Mouse (Mus musculus) forebrain, embryonic 15.5 days (tissue): ENCODE measurements around the gene Oas1h. TPM values are rescaled to one million over a fixed set of nuclear protein-coding genes. Genes with fewer than 3 reads are reported as not detected.
"Not testable (repeated sequence)": the region's sequence is repeated elsewhere in the genome, so short reads cannot be mapped to it uniquely, and the experiment has no call there.

ENCODE experiments used
- ATAC-seq: fragments of 200-750 bp; cut with Nextera tagmentation; replicated peaks from 2 replicates; pipeline ENCODE4 v1.8.0; 2017; ENCODE audit warnings: mild to moderate bottlenecking, moderate TSS enrichment, moderate library complexity
- H3K27ac ChIP-seq: fragments of 300-500 bp; sonication (generic); replicated peaks from 2 replicates; pipeline ENCODE4 v1.5.1; 2015; ENCODE audit warnings: mild to moderate bottlenecking, inconsistent platforms
- H3K27me3 ChIP-seq: fragments of 300-500 bp; sonication (generic); 2 replicates; pipeline ENCODE4 v1.6.1; 2015; ENCODE audit warnings: inconsistent platforms
- H3K36me3 ChIP-seq: fragments of 300-500 bp; sonication (generic); 2 replicates; pipeline ENCODE4 v1.6.1; 2015; ENCODE audit warnings: mild to moderate bottlenecking, inconsistent platforms
- H3K4me1 ChIP-seq: fragments of 300-500 bp; sonication (generic); 2 replicates; pipeline ENCODE4 v1.6.1; 2015; ENCODE audit warnings: inconsistent platforms
- H3K4me2 ChIP-seq: fragments of 300-500 bp; sonication (generic); replicated peaks from 2 replicates; pipeline ENCODE4 v1.6.1; 2015; ENCODE audit warnings: mild to moderate bottlenecking, inconsistent platforms
- H3K4me3 ChIP-seq: fragments of 300-500 bp; sonication (generic); 2 replicates; pipeline ENCODE4 v1.5.1; 2015; ENCODE audit warnings: mild to moderate bottlenecking, inconsistent platforms
- H3K9ac ChIP-seq: fragments of 300-500 bp; sonication (generic); replicated peaks from 2 replicates; pipeline ENCODE4 v1.6.1; 2015; ENCODE audit warnings: mild to moderate bottlenecking, inconsistent platforms
- H3K9me3 ChIP-seq: fragments of 300-500 bp; sonication (generic); 2 replicates; pipeline ENCODE4 v1.6.1; 2016; ENCODE audit warnings: inconsistent platforms
- WGBS: fragments of 180-500 bp; shearing (Covaris S2); methylation state at CpG from one replicate; pipeline ENCODE4 v1.1.7; 2015; ENCODE audit warnings: mixed read lengths; 5-methylcytosine and 5-hydroxymethylcytosine counted together
- polyA plus RNA-seq: library from polyadenylated mRNA; unstranded; fragments of >200 nt; fragmentation: Nextera tagmentation; extraction: Ambion mirVana; gene quantifications from 2 replicates; pipeline ENCODE4 v1.2.1, GENCODE M21; 2015

Oas1h gene
- polyA plus RNA-seq, 1 experiment from 2014 or later = not detected

DNA sequence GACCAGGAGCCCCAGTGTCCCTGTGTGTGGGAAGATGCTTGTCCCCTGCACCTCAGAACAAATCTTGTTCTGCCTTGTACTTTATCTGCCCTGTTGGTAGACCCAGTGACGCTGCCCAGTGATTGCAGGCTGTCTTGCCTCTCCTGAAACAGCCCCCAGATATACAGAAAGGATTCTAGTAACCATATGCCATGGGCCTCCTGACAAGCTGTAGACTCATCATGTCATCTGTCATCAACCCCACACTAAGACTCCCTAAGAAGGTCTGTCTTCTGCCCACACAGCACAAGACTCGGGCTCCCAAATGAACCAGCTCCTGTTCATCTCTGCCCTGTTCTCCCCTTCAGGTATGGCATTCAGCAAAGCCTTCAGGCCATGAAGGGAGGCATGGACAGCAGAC is 2.0 kb upstream of the Oas1h start:
- WGBS = 75% methylated on average over 2 of the region's 2 CpGs

DNA sequence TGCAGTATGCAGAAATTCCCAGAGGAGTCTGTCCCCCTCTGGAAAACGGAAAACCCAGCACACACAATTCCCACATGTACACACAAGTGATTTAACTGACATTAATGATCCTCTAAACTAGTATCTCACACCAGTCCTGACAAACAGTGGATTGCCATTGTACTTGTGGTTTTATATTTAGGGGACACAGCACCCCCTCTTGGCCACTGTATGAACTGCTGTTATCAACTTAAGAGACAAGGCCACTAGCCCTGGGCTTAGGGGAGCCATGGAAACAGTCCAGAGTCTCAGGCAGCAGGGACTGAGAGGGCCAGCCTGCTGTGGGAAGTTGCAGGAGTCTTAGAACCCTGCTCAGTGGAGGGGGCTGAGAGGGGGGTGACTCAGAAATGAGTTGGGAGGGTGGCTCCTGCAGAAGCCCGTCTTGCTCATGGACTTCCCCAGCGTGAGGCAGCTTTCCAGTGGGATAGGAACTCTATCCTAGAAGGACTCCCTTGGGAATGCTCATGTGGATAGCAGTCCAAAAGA is 4.2 kb downstream of the Oas1h start:
- 82% methylated on average over 3 of the region's 3 CpGs for WGBS
- no peak for ATAC-seq
- Histone ChIP-seq H3K9ac (no peak overlapping the region), H3K4me2 (no peak overlapping the region), H3K27me3 (no peaks in the 10 kb centered on the region), H3K4me1 (no peaks in the 10 kb centered on the region), H3K4me3 (no peak overlapping the region), H3K27ac (no peak overlapping the region), H3K36me3 (no peaks in the 10 kb centered on the region), H3K9me3 (no peaks in the 10 kb centered on the region)

More for the DNA sequence above, 2.0 kb upstream of the Oas1h start:
- no peak overlapping the region for H3K9ac ChIP-seq
- no peaks in the 10 kb centered on the region for H3K27me3 ChIP-seq
- H3K4me2 ChIP-seq = no peak overlapping the region
- no peak for ATAC-seq
- no peaks in the 10 kb centered on the region for H3K4me1 ChIP-seq
- H3K27ac ChIP-seq = no peak overlapping the region
- no peak overlapping the region for H3K4me3 ChIP-seq
- H3K9me3 ChIP-seq = peaks cover 2% of the 10 kb centered on the region; the same call in 1 of the 2 replicates
- H3K36me3 ChIP-seq = no peaks in the 10 kb centered on the region

DNA sequence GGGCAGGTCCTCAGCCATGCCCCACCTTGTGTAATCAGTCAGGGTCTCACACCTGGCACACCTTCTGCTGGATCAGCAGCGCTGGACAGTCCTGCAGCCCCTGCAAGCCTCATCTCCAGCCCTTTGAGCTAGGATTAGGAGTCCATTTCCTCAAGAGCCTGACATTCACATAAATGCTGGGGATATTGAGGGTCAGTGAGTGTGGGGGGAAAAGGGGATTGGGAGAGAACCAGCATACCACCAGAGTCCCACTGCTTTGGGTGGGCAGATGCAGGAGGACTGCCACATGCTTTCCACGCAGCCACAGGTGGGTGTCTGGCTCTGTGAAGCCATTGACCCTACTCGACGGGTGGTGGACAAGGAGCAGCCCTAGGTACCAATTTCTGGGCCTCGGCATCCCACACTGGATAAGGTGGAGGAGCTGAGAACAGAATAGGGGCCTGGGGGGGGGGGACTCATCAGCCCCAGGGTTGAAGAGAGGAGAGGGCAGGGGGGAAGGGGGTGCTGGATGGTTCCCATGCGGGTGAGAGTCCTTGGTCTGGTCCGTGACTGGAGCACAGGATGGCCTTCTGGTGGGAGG is 8.3 kb downstream of the Oas1h start:
- Histone ChIP-seq H3K4me2 (no peak overlapping the region), H3K4me3 (no peak overlapping the region), H3K9me3 (no peaks in the 10 kb centered on the region), H3K27ac (no peak overlapping the region), H3K9ac (no peak overlapping the region), H3K27me3 (no peaks in the 10 kb centered on the region), H3K4me1 (no peaks in the 10 kb centered on the region), H3K36me3 (no peaks in the 10 kb centered on the region)
- ATAC-seq = no peak
- WGBS = 76% methylated on average over 7 of the region's 7 CpGs

DNA sequence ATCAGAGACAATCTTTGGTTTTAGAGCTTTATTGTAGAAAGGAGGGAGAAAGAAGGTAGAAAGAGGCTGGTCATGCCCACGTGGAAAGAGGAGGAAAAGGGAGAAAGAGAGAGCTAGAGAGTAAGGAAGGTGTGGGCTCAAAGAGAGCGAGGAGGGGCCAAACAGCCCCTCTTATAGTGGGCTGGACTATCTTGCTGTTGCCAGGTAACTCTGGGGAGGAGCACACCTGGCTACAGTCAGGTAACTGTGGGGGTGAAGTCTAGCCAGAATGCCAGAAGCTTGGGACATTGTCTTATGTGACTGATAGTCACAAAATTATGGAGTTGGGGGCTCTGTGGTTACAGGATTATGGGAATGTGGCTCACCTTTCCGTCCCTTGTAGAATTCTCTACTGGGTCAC is 8.9 kb downstream of the Oas1h start:
- Histone ChIP-seq H3K4me1 (no peaks in the 10 kb centered on the region), H3K9me3 (no peaks in the 10 kb centered on the region), H3K27ac (no peak overlapping the region), H3K27me3 (no peaks in the 10 kb centered on the region), H3K4me3 (no peak overlapping the region), H3K9ac (no peak overlapping the region), H3K36me3 (no peaks in the 10 kb centered on the region), H3K4me2 (no peak overlapping the region)
- no peak for ATAC-seq
- WGBS = 68% methylated on average over 3 of the region's 3 CpGs

DNA sequence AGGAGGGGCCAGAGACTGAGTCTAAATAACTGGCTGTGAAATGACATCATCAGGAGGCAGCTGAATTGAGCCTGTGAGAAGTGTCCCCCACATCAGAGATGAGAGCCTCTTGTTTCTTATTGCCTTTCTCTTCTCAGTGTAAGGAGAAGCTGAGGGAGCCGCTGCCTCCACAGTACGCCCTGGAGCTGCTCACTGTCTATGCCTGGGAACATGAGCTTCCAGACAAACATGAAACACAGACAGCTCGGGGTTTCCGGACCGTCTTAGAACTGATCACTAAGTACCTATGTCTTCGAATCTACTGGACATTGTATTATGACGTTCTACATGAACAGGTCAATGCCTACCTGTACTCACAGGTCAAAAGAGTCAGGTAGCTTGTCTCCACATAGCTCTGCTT is 9.6 kb downstream of the Oas1h start:
- Histone ChIP-seq H3K4me1 (no peaks in the 10 kb centered on the region), H3K4me3 (no peak overlapping the region), H3K9ac (no peak overlapping the region), H3K36me3 (no peaks in the 10 kb centered on the region), H3K27me3 (no peaks in the 10 kb centered on the region), H3K9me3 (no peaks in the 10 kb centered on the region), H3K4me2 (no peak overlapping the region), H3K27ac (no peak overlapping the region)
- WGBS = 79% methylated on average over 7 of the region's 7 CpGs
- ATAC-seq = no peak

GRCm38 (mm10) chr5:120871469-120871868 is 10.2 kb downstream of the Oas1h start:
- 61% methylated on average over 2 of the region's 2 CpGs for WGBS
- no peaks in the 10 kb centered on the region for H3K9me3 ChIP-seq
- H3K27ac ChIP-seq = no peak overlapping the region
- no peak overlapping the region for H3K4me3 ChIP-seq
- no peak overlapping the region for H3K9ac ChIP-seq
- H3K4me2 ChIP-seq = no peak overlapping the region
- H3K27me3 ChIP-seq = no peaks in the 10 kb centered on the region
- H3K36me3 ChIP-seq = no peaks in the 10 kb centered on the region
- H3K4me1 ChIP-seq = no peaks in the 10 kb centered on the region
- ATAC-seq = no peak

GRCm38 (mm10) chr5:120876839-120877238 is 15.6 kb downstream of the Oas1h start:
- not testable (repeated sequence) for H3K4me3 ChIP-seq, H3K4me2 ChIP-seq, ATAC-seq, H3K4me1 ChIP-seq, H3K9me3 ChIP-seq, H3K27me3 ChIP-seq, H3K27ac ChIP-seq, H3K36me3 ChIP-seq, H3K9ac ChIP-seq
- WGBS = 74% methylated on average over 2 of the region's 3 CpGs

DNA sequence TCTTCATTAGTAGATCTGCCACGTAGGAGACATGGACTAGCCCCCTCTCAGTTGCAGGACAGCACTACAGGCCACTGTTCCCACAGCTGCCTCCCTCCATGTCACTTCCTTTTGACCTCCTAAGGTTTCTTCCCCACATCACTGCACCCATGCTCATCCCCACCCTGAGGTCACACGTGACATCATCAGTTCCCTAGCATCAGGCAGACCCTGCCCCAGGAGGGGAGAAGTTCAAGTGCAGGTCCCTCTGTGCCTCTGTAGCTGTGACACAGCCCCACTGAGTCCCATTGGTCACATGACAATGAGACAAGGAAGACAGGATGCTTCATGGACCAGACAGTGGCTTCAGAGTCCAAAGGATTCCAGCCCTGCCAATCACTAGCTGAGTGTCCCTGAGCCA is 16.2 kb downstream of the Oas1h start:
- H3K4me2 ChIP-seq, H3K27me3 ChIP-seq, H3K36me3 ChIP-seq, H3K9me3 ChIP-seq, H3K4me1 ChIP-seq, H3K4me3 ChIP-seq, H3K9ac ChIP-seq, ATAC-seq, H3K27ac ChIP-seq: not testable (repeated sequence)
- 84% methylated on average over 2 of the region's 2 CpGs for WGBS

GRCm38 (mm10) chr5:120878803-120879202 is 17.6 kb downstream of the Oas1h start:
- WGBS = 62% methylated on average over 2 of the region's 2 CpGs
- not testable (repeated sequence) for H3K9me3 ChIP-seq, H3K4me3 ChIP-seq, H3K27ac ChIP-seq, ATAC-seq, H3K4me1 ChIP-seq, H3K27me3 ChIP-seq, H3K36me3 ChIP-seq, H3K4me2 ChIP-seq, H3K9ac ChIP-seq

DNA sequence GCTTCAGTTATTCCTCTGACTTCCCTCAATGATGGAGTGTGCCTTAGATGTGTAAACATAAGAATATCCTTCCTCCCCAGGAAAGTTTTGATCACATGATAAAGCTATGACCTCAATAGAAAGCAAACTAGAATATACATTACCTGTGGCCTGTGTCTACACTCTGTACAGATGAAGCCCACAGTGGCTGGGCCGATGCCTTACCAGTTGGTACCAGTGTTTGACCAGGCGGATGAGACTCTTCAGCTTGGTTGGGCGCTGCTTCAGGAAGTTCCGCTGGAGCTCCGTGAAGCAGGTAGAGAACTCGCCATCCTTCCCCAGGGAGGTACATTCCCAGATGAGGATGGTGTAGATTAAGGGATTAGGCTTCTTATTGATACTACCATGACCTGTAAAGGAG is 20.5 kb downstream of the Oas1h start:
- not testable (repeated sequence) for H3K27me3 ChIP-seq, ATAC-seq, H3K4me3 ChIP-seq, H3K27ac ChIP-seq, H3K9me3 ChIP-seq, H3K4me2 ChIP-seq, H3K4me1 ChIP-seq, H3K9ac ChIP-seq, H3K36me3 ChIP-seq
- 93% methylated on average over 6 of the region's 6 CpGs for WGBS

DNA sequence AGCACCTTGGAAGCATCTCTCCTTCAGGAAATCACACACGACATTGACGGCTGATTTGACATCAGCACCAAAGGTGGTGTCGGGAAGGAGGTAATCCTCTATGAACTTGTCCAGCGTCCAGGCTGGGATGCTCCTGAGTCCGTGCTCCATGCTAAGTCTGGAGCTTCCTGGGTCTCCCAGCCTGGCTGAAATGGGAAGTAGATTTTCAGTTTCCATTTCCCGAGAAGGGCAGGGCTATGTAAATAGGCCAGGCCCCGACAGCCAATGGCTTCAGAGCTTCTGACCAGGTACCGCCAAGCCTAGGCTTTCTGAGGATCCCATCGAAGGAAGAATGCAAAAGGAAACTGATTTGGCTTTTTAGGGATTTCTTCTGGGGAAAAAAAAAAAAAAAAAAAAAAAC is 26.2 kb downstream of the Oas1h start, which contains the start of gene Oas1g:
Oas1g (minus strand) TSS at position 201 of the 400 bp plus-strand sequence.
- WGBS = 31% methylated on average over 6 of the region's 9 CpGs
- not testable (repeated sequence) for H3K4me1 ChIP-seq, H3K4me3 ChIP-seq, H3K27ac ChIP-seq, H3K9ac ChIP-seq, H3K36me3 ChIP-seq, ATAC-seq, H3K9me3 ChIP-seq, H3K4me2 ChIP-seq, H3K27me3 ChIP-seq

DNA sequence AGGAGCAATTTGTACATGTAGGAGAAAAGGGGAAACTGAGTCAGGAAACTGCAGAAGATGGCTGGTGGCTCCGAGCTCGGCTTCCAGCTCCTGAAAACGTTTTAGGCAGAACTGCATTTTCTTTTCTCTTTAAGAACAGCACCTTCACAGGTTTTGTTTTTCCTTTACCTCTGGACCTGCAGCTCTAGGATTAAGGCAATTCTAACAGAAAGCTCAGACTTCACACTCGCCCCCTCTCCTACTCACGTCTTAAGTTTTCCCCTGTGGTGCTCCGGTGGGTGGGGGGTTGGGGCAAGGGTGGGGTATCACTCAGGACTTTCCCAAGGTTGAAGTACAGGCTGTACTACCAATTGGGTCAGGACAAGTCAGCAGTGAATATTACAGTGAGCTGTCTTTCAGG is 26.6 kb downstream of the Oas1h start:
- Histone ChIP-seq H3K4me2 (no peak overlapping the region), H3K27me3 (no peaks in the 10 kb centered on the region), H3K4me1 (no peaks in the 10 kb centered on the region), H3K36me3 (no peaks in the 10 kb centered on the region), H3K27ac (no peak overlapping the region), H3K9ac (no peak overlapping the region), H3K4me3 (no peak overlapping the region), H3K9me3 (no peaks in the 10 kb centered on the region)
- ATAC-seq = no peak
- WGBS = 56% methylated on average over 6 of the region's 6 CpGs

DNA sequence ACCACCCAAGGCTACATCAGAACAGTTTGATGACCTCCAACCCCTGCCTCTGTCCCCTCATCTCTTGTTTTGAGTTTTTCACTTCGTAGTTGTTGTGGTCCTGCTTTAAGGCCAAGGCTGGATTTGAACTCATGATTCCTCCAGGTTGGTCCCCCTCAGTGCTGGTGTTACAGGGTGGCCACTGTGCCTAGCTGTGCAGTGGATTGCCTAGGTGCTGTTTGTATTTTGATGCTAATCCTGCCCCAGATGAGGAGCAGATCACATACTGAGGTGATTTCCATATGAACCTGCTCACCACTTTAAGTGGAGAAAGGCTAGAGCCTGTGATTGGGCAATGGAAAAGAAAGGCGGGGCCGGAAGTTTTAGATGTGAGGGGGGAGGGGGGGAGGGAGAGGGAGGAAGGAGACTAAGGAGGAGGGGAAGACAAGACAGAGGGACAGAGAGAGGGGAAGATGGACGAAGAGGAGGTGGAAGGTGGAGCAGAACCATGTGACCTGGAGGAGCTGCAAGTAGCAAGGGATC is 27.1 kb downstream of the Oas1h start:
- not testable (repeated sequence) for H3K4me3 ChIP-seq, H3K9ac ChIP-seq, H3K27ac ChIP-seq, H3K36me3 ChIP-seq, H3K4me2 ChIP-seq, H3K9me3 ChIP-seq, ATAC-seq, H3K27me3 ChIP-seq, H3K4me1 ChIP-seq
- 50% methylated on average over 4 of the region's 4 CpGs for WGBS
